Mouse (Mus musculus): ENCODE measurements around the gene Whamm.

Gene Whamm

DNA sequence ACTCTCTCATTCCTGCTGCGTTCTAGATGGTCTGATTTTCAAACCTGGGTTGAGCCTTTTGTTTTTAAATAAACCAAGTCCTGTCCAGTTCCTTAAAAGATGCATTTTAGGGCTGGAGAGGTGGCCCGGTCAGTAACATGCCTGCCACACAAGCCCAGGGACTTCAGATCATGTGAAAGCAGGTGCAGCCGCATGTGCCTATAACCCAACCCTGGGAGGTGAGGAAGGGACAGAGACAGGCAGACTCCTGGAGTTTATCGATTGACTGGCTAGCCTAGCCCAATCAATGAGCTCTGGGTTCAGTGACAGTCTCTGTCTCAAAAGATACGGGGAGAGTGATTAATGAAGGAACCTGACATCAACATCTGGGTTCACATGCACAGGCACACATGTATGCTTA lies 9.9 kb upstream of the Whamm start:
- DNase-seq (ENCODE audit: extremely low read depth, low read depth, low spot score) = no peak

DNA sequence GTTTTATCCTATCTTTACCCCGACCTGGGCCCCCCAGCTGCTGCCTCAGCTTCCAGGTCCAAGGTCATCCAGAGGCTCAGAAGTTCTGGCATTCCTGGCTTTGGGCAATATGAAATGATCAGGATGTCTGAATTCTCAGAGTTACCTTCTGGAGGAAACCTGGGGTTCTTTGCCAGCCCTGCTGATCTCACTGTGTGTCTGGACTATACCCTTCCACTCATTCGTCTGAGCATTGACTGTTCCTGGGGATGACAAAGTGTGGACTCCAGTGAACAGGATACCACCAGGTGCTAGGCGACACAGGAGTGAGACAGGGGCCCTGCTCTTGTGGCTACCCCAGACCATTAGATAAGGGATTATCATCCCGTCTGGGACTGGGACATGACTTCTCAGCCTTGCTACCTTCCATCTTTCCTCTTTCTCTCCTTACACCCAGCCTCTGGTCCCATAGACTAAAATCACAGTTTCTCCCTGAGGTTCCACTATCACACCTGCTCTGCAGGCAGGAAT lies 7.5 kb upstream of the Whamm start:
- no peak for DNase-seq (ENCODE audit: extremely low read depth, low read depth, low spot score)

DNA sequence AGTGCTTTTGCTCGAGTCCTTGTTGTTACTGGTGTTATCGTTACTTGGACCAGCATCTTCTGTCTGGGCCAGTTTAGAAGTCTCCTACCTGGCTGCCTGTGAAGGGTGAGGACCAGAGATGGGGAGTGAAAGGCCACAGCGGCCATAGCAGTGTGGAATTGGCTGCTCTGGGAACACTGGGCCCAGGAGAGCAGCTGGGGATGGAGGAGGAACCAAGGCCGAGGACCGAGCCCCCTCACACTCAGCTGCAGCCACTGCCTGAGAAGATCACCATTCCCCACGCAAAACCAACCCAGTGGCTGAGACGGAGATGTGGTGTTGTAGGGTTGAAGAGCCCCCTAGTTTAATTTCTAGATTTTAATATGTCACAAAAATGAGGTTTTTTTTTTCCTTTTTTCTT lies 6.3 kb upstream of the Whamm start:
- DNase-seq (ENCODE audit: extremely low read depth, low read depth, low spot score) = no peak

DNA sequence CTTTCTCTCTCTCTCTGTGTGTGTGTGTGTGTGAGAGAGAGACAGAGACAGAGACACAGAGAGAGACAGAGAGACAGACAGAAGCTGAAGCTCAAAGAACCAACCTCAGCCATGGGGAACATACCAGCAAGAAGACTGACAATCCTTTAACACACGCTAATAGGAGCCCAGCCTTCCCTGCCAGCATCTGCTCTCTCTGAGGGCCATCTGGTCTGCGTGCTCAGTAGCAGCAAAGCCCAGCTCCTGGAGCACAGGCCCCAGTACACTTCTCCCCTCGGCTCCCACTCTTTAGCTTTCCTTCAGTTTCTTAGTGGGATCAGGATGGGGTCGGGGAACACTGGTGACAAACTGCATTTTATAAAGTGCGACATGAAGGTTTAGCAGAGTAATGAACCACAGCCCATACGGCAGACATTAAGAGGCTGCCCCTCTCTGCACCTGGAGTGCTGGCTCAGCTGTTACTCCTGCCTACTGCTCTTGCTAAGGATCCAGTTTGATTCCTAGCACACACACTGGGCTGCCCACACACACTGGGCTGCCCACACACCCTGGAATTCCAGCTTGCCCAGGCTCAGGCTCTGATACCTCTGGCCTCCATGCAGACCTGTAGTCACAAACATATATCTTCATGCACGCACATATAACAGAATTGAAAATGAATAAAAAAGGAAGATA lies 5.5 kb upstream of the Whamm start:
- no peak for DNase-seq (ENCODE audit: extremely low read depth, low read depth, low spot score)

DNA sequence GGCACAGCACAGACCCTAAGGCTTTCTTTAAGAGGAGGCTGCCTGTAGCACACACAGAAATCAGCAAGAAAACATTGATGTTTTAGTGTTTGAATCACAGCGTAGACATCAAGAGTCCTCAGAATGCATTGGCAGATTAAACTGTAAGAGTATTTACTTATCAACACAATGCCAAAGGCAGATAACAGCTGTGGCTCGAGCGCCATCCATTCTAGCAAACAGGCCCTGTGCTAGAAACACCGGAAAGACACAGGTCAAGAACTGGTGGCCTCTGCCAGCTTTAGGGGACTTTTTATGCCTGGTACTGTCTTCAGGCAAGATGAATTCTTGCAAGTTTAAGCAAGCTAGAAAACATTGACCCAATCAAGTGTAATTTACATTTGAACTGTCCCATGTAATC lies 4.7 kb upstream of the Whamm start:
- no peak for DNase-seq (ENCODE audit: extremely low read depth, low read depth, low spot score)

DNA sequence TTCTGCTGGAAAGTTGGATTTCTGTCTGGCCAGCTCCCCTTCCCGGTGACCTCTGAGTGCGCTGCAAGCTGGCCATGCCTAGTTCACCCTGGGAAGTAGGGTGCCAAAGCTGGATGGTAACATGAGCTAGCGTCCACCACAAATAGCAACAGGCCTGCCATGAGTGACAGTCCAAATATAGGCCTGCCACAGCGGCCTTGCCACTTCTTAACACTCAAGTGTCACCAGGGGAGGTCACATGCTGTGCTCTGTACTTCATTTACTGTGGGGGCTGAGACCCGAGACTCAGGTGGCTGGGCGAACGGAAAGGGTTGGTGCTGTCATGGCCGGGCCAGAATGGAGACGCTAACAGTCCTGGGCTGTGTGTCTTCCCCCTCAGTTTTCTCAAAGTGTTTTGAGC lies 4.2 kb upstream of the Whamm start, which contains the start of gene Fsd2:
TSS of gene Fsd2 (minus strand) at position 53 of the 400 bp plus-strand sequence.
- DNase-seq (ENCODE audit: extremely low read depth, low read depth, low spot score) = no peak

DNA sequence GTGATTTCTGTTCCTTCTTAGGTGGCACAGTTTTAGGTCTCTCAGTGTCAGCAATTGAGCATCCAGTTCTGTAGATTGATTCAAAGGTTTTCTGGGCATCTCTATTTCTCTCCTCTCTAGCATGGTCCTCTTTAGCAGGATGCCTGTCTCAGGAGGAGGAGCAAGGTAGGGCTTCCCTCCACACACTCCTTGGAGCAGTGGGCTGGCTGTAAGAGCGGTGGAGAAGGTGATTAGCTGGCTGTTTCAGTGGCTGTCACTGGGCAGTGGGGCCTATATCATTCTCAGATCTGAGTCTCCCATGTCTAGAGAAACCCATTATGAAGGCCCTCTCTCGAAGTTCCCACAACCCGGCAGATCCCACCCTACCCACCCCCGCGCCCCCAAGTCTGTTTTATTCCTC lies 3.7 kb upstream of the Whamm start:
- DNase-seq (ENCODE audit: extremely low read depth, low read depth, low spot score) = no peak

DNA sequence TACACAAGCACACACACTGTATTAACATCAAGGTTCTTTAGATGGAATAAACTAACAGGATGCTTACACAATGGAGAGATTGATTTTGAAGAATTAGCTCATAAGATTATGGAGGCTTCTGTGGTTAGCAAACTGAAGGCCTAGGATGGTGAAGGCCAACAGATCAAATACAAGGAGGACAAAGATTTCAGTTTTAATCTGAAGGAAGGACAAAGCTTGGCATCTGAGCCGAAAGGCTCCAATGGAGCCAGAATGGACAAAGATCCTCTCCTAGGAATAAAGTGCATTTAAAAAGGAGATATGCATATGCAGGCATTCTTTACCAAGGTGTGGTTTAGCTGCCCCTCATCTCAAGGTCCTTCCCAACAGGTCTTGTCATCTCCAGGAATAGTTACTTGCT lies 1.2 kb upstream of the Whamm start:
- DNase-seq (ENCODE audit: extremely low read depth, low read depth, low spot score) = no peak

DNA sequence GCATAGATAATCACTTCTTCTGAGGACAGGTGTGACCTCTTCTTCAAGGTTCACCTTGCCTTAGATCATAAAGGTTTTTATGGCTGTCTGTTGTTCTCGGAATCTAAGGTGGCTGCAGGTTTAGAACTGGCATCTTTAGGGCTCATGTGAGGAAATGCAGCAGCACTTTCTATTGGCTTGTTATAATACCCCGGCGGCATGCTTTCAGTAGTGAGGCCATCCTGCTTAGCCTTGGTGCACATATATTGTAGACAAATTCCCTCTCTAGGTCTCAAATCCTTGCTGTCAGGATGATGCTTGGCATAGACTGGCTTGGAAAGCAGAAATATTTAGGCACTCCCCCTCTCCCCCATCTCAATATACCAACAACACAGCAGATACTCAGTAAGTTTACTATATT lies 795 bp upstream of the Whamm start:
- DNase-seq (ENCODE audit: extremely low read depth, low read depth, low spot score) = no peak

DNA sequence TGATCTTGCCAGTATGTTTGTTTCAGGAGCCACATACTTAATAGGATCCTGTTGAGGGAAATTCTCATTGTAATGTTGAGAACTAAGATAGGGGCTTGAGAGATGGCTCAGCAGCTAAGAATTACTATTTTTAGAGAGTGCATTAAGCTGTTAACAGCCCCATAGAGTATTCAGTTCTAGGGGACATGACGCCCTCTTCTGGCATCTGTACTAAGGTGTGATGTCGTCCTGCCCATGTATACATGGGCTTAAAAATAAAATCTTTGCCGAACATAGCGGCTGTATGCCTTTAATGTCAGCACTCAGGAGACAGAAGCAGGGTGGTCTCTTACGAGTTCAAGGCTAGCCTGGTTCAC lies 336 bp upstream of the Whamm start:
- DNase-seq (ENCODE audit: extremely low read depth, low read depth, low spot score) = no peak

DNA sequence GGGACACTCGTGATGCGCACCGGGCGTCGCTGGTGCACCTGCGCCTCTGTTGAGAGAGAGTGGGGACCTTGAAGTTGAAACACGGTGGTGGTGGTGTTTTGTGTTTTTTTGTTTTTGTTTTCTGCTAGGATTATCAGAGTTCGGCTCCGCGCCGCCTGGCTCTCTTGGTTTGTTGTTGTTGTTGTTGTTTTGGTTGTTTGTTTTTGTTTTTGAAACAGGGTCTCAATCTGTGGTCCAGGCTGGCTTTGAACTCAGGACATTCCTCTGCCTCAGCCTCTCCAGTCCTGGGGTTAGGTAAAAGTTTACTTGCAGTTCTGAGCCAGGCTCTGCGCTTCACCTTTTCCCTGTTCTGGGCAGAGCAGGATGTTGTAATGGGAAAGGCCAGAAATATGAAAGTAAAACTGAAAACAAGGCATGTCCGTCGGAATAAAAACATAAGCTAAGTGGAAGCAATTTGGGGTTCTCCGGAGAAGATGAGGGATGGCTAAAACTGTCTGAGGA lies 925 bp downstream of the Whamm start:
- no peak for DNase-seq (ENCODE audit: extremely low read depth, low read depth, low spot score)

DNA sequence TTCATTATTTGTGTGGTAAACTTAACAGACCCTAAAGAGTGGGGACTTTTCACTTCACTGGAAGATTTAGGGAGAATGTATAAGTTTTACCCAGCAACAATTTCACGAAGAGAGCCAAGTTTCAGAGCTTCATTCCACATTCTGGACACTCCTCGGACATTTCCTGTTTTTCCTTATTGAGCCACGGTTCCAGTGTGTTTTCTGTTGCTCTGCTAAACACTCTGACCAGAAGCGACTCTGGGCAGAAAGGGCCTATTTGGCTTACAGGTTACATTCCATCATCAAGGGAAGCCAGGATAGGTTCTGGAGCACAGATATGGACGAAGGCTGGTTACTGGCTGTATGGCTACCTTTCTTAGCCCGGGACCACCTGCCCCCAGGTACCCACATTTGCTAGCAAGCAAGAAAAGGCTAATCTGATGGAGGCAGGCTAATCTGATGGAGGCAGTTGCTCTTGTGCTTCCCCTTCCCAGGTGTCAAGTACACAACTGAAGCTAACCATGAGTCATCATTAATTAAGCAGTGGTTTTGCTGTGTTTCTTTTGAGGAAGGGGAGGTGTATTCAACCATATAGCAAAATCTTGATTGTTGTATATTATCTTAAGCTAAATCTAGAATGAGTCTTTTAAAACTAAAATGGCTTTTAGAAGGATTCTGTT lies 1.7 kb downstream of the Whamm start:
- no peak for DNase-seq (ENCODE audit: extremely low read depth, low read depth, low spot score)

DNA sequence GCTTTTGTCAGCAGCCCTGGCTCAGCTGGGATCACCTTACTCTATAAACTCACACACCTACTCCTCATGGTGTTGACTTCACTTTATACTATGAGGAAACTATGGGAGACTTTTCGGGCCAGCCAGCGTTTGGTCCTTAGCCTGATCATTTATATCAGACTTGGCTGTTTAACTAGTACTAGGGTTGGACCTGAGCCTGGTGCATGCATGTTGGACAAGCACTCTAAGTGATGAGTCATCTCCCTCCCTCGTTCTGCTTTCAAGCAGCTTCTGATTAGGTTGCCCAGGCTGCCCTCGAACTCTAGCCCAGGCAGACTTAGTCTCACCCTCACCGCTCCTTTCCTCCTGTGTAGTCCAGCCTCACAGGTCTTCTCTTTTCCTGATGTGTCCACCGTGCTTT lies 2.3 kb downstream of the Whamm start:
- DNase-seq (ENCODE audit: extremely low read depth, low read depth, low spot score) = peak; percentile 51

DNA sequence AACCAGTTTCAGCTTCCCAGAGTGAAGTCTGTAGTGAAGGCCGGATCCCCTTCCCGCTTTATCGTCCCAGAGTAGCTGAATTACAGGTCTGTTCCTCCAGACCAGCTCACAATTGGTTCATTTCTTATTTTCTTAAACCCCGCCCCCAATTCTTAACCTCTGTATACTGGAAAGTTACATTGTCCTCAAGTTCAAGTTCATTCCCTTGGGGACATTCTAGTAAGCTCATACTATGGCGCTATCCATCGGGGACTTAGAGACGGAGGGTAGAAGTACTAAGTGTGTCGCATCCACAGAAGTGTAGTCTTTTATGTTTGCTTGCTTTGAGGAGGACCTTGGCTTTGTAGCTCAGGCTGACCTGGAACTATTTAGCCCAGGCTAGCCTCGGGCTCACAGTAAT lies 2.8 kb downstream of the Whamm start:
- DNase-seq (ENCODE audit: extremely low read depth, low read depth, low spot score) = no peak

DNA sequence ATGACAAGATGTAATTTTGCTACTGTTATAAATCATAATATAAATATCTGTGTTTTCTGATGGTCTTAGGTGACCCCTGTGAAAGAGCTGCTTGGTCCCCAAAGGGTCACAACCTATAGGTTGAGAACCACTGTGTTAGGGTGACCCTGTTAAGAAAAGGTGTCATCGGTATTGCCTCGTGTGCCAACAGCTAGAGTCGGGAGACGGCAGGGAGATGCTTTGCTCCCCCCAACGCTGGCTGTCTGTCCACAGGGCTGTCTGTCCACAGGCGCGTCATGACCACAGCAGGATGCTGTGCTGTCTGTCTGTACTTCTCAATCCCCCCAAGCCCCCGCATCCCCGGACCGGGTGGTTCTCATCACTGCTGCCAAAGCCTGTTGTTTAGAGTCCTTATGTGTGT lies 4.5 kb downstream of the Whamm start:
- DNase-seq (ENCODE audit: extremely low read depth, low read depth, low spot score) = no peak

DNA sequence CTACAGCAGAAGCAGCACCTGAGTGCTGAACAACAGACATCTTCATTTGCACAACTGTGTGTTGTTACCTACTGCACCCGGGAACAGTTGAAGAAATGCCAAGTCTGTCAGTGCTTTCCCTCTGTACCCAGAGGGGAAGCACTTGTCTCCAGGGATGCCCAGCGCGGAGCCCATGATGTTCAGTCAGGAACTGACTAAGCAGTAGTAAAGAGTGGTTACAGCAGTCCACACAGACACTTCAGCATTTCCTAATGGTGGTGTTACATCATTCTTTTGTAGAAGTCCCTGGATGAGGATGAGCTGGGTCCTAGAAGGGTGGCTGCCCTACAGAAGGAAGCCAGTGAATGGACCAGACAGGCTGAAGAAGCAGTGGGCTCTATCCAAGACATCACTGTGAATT lies 6.8 kb downstream of the Whamm start:
- no peak for DNase-seq (ENCODE audit: extremely low read depth, low read depth, low spot score)

DNA sequence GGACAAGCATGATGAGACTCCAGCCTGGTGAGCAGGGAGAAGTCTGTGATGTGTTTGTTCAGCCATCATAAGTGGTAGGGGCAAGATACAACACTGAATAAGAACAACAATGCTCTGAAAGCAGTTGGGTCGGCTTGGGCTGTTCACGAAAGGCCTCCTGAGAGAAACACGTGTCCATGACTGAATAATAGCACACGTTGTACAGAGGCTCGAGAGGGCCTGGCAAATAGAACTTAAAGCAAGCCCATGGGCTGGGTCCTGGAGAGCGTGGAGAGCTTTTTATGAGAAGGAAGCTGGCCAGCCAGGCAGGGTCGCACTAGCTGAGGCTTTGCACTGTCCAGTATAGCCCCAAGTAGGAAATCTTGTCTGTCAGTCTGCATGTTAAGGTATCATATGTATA lies 7.3 kb downstream of the Whamm start:
- no peak for DNase-seq (ENCODE audit: extremely low read depth, low read depth, low spot score)

DNA sequence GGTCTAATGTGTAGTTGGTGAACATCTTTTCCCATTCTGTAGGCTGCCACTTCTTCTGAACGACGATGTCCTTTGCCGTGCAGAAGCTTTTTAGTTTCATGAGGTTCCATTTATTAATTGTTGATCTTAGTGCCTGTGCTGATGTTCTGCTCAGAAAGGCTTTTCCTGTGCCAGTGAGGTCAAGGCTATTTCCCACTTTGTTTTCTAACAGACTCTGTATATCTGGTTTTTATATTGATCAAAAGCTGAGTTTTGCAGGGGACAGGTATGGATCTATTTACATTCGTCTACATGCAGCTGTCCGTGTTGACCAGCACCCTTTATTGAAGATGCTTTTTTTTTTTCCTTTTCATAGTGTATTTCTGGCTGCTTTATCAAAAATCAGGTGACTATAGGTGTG lies 8.2 kb downstream of the Whamm start:
- no peak for DNase-seq (ENCODE audit: extremely low read depth, low read depth, low spot score)

DNA sequence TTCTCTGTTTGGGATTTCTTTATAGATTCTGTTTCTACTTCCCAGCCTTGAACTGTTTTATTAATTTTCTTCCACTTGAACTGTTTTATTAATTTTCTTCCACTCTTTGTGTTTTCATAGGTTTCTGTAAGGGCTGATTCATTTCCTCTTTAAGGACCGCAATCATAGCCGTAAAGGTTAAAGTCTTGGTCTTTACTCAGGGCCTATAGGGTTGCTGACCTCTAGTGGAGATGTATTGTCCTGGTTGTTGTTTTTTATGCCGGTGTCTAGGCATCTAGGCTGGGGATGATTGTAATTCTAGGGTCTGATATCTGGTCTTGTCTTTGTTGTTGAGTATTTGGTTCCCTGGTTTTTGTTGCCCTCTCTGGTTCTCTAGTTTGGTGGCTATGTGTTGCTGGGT lies 12.4 kb downstream of the Whamm start:
- DNase-seq (ENCODE audit: extremely low read depth, low read depth, low spot score) = no peak

DNA sequence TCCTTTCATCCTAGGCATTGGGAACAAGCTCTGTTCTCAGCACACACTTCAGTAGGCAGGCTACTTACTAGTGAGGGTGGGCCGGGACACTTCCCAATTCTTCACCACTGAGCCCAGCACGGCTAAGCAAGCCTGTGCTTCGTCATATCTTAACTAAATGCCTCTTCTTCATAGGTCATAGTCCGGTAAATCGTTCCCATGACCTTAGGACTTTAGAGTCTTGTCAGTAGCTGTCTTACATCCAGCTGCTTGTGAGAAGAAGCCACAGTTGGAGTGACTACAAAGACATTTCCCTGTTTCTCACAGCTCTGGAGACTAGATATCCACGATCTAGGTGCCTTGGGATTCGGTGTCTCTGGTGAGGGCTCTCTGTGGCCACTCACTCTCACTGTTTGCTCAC lies 14.3 kb downstream of the Whamm start:
- DNase-seq (ENCODE audit: extremely low read depth, low read depth, low spot score) = no peak

DNA sequence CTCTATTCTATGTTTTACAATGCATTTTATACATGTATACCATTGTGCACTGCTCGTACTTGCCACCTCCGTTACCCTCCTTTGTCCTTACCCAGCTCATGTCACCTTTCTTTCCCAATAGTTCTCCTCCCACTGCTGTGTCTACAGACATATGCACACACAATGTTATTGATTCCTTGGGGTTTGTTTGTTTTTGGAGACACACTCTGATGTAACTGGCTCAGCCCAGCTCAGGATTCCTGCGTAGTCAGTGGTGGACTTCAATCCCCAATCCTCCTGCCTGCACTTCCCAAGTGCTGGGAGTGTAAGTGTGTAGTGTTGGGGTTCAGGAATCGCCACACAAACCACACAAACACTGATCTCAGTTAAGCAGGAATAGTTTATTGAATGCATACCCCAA lies 16.2 kb downstream of the Whamm start:
- DNase-seq (ENCODE audit: extremely low read depth, low read depth, low spot score) = peak; percentile 26

DNA sequence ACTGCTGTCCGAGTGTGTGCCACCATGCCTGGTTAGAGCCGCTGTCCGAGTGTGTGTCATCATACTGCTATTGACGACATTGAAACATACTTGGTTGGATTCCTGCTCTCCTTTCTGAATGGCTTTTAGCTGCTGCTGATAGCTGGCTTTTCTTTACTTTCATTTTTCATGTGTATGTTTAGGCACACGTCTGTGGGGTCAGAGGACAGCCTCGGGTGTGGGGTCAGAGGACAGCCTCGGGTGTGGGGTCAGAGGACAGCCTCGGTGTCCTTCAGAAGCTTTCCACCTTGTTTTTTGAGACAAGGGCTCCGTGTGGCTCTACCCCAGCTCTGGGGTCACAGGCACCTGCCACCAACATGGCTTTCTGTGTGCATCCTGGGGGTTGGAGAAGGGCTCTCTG lies 21.6 kb downstream of the Whamm start:
- DNase-seq (ENCODE audit: extremely low read depth, low read depth, low spot score) = no peak

DNA sequence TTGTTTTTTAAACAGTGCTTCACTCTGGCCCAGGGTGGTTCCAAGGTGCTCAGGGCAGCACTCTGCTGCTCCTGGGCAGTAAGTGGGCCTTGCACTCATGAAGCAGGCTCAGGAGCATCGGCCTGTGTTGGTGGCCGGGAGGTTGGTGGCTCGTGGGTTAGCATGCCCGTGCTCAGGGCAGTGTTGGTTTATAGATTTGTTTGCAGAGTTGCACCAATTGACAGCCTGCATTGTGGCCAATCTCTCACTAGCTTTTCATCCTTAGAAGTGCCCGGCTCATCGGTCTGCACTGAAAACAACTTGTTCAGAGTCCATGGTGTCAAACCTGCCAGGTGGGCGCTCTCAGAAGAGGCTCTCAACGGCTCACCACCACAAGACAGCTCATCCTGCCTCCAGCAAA lies 22.3 kb downstream of the Whamm start:
- no peak for DNase-seq (ENCODE audit: extremely low read depth, low read depth, low spot score)
